Mouse (Mus musculus) frontal cortex, adult 2 months (tissue): ENCODE data around the gene Rad9a. TPM values are rescaled to one million over a fixed set of nuclear protein-coding genes. Genes with fewer than 3 reads are reported as not detected.
A peak's percentile ranks its signal among the peaks of the same experiment; 100 is the strongest.

ENCODE experiments used
- DNase-seq, 2 experiments: peaks; one replicate each; pipeline ENCODE4 v3.0.0; 2022; ENCODE audit warnings: low spot score in 1 of 2; ENCODE audit errors: extremely low spot score in 1 of 2
- polyA plus RNA-seq: library from polyadenylated mRNA; depleted of rRNA; stranded (reverse); fragments of >200 nt; gene quantifications from 2 replicates; pipeline ENCODE4 v1.2.3, GENCODE M21; 2012; rRNA removed

Gene Rad9a
- polyA plus RNA-seq, 1 experiment = 19.3 TPM

- no peak for DNase-seq
These were observed 52.2 kb downstream of the Rad9a start for GRCm38 (mm10) chr19:4149283-4149682.

GRCm38 (mm10) chr19:4148819-4149218, 52.6 kb downstream of the Rad9a start:
- DNase-seq = no peak

DNA sequence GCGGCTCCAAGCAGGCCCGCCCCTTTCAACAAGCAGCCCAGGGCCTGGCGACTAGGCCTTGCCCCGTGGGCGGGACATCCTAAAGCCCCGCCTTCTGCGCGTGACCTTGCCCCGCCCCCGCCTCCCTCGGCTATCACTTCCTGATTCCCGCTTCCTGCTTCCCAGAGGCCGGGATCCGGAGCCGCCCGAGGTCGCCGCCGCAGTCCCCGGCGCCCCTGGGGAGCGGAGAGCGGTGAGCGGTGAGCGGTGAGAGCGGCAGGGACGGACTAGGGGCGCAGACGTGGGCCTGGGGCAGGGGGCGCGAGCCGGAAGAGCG, 53.0 kb downstream of the Rad9a start, which contains the start of gene Coro1b:
TSS of gene Coro1b (plus strand) at position 129 of the 316 bp plus-strand sequence.
- DNase-seq = peak; percentile 88 to 95

DNA sequence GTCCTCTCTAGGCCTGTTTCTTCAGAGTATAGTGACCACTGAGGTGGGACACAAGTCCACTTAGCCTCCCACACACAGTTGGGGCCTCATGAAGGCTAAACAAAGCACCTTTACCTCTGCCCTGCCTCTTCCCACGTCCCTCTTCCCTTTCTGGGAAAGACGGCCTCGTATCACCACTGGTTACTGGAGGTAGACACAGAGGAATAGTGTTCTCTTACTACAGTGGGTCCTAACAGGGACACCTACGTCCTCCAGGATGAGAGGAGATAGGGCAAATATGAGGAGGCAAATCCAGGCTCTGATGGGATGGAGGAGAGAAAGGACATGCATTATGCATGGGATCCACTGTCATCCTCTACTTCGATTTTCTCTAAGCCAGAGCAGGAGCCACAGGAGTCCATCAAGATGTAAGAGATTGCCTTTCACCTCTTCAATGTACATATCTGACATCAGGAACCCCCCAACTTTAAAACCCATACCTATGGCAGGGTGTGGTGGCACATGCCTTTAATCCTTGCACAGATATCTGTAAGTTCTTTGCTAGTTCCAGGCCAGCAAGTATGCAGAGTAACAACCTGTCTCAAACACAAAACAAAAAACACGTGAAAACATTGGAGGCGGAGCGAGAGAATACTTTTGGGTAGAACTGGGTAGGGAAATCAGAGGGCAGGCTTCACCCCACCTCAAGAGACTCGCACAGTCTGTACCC, 53.5 kb downstream of the Rad9a start:
- no peak for DNase-seq

DNA sequence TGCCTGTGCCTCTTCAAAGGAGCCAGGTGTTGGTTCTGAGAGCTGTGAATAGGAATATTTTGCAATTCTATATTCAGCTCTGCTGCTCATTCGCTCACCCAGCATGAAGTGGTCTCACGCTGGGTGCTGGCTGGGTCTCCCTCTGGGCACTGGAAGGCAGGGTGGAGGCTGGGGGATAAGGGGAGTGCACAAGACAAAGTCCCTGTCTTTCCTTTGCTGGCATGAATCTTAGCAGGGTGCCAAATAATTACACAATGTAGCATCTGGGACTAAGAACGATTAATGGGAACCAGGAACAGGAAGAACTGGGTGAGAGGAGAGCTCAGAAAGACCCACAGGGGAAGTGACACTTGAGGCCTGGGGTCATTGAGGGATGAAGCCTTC, 54.4 kb downstream of the Rad9a start:
- no peak for DNase-seq

- no peak for DNase-seq
These were observed 55.0 kb downstream of the Rad9a start for GRCm38 (mm10) chr19:4146366-4147021.

DNA sequence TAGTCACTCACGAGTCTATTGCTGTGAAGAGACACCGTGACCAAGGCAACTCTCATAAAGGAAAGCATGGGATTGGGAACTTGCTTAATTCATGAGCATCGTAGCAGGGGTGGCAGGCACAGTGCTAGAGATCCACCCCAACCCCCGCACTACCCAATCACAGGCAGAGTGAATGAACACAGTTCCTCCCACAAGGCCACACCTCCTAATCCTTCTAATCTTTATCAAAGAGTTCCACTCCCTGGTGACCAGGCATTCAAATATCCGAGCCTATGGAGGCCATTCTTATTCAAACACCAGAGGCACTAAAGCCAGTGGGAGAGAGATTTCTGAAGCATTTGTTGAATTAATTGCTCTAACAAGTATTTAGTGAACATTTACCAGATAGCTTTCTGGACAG, 55.5 kb downstream of the Rad9a start:
- no peak for DNase-seq

Other genes with a start within 250 kb of the Rad9a start
- 0.38 and 0.58 TPM in 2 replicates for gene Aldh3b3, start 243.0 kb downstream of the Rad9a start, polyA plus RNA-seq
- gene Aldh3b2, start 229.3 kb downstream of the Rad9a start, polyA plus RNA-seq = 3.5 and 3.6 TPM in 2 replicates
- gene Acy3, start 215.1 kb downstream of the Rad9a start, polyA plus RNA-seq = 5.6 and 5.8 TPM in 2 replicates
- gene Tbx10, start 208.9 kb downstream of the Rad9a start, polyA plus RNA-seq = not detected in 2 replicates
- gene Nudt8, start 201.1 kb downstream of the Rad9a start, polyA plus RNA-seq = 7.1 and 8.4 TPM in 2 replicates
- 6.3 TPM in 2 replicates for gene Gm49405, start 201.0 kb downstream of the Rad9a start, polyA plus RNA-seq
- gene Doc2g, start 198.3 kb downstream of the Rad9a start, polyA plus RNA-seq = 287 and 325 TPM in 2 replicates
- 248 and 270 TPM in 2 replicates for gene Ndufv1, start 188.9 kb downstream of the Rad9a start, polyA plus RNA-seq
- 454 and 506 TPM in 2 replicates for gene Gstp1, start 163.7 kb downstream of the Rad9a start, polyA plus RNA-seq
- gene Gstp2, start 155.6 kb downstream of the Rad9a start, polyA plus RNA-seq = 5.1 and 14.7 TPM in 2 replicates
- gene Gstp3, start 142.1 kb downstream of the Rad9a start, polyA plus RNA-seq = not detected in 2 replicates
- gene Cabp2, start 120.1 kb downstream of the Rad9a start, polyA plus RNA-seq = not detected in 2 replicates
- 50.3 and 58.5 TPM in 2 replicates for gene Cdk2ap2, start 104.5 kb downstream of the Rad9a start, polyA plus RNA-seq
- gene Pitpnm1, start 101.7 kb downstream of the Rad9a start, polyA plus RNA-seq = 290 and 305 TPM in 2 replicates
- 162 and 174 TPM in 2 replicates for gene Aip, start 75.8 kb downstream of the Rad9a start, polyA plus RNA-seq
- 0.06 and 0.11 TPM in 2 replicates for gene Gpr152, start 61.9 kb downstream of the Rad9a start, polyA plus RNA-seq
- gene Cabp4, start 57.6 kb downstream of the Rad9a start, polyA plus RNA-seq = 0.12 and 0.17 TPM in 2 replicates
- 183 and 225 TPM in 2 replicates for gene Coro1b, start 53.0 kb downstream of the Rad9a start, polyA plus RNA-seq
- gene Ptprcap, start 48.1 kb downstream of the Rad9a start, polyA plus RNA-seq = 1.9 and 2.3 TPM in 2 replicates
- 82.4 and 85.6 TPM in 2 replicates for gene Rps6kb2, start 38.3 kb downstream of the Rad9a start, polyA plus RNA-seq
- gene Carns1, start 26.2 kb downstream of the Rad9a start, polyA plus RNA-seq = 10.7 and 14.3 TPM in 2 replicates
- 2.6 and 3.3 TPM in 2 replicates for gene Tbc1d10c, start 10.4 kb downstream of the Rad9a start, polyA plus RNA-seq
- 347 and 379 TPM in 2 replicates for gene Ppp1ca, start 9.6 kb downstream of the Rad9a start, polyA plus RNA-seq
- 3.9 and 4.5 TPM in 2 replicates for gene Clcf1, start 12.6 kb upstream of the Rad9a start, polyA plus RNA-seq
- gene AC109138.7, start 12.7 kb upstream of the Rad9a start, polyA plus RNA-seq = not detected in 2 replicates
- gene Pold4, start 30.2 kb upstream of the Rad9a start, polyA plus RNA-seq = 35.0 and 39.4 TPM in 2 replicates
- gene Ssh3, start 67.5 kb upstream of the Rad9a start, polyA plus RNA-seq = 98.6 and 106 TPM in 2 replicates
- gene Ankrd13d, start 81.5 kb upstream of the Rad9a start, polyA plus RNA-seq = 73.1 and 77.0 TPM in 2 replicates
- 183 and 199 TPM in 2 replicates for gene Grk2, start 104.6 kb upstream of the Rad9a start, polyA plus RNA-seq
- 68.7 and 69.6 TPM in 2 replicates for gene Kdm2a, start 196.6 kb upstream of the Rad9a start, polyA plus RNA-seq
- 1.7 and 2.0 TPM in 2 replicates for gene Rhod, start 237.8 kb upstream of the Rad9a start, polyA plus RNA-seq